Mouse (Mus musculus) cerebellum, adult 2 months (tissue): ENCODE data around the gene Tnks2. TPM values are rescaled to one million over a fixed set of nuclear protein-coding genes. Genes with fewer than 3 reads are reported as not detected.
"Not testable (repeated sequence)": the region's sequence is repeated elsewhere in the genome, so short reads cannot be mapped to it uniquely, and the experiment has no call there.

Experiments used
- DNase-seq, 2 experiments: peaks; one replicate each; pipeline ENCODE4 v3.0.0; 2021
- H3K27ac ChIP-seq: fragments of 200-500 bp; 2 replicates; pipeline ENCODE4 v1.5.1; 2012; ENCODE audit warnings: low read length, control low read depth, inconsistent platforms; ENCODE audit not compliant: insufficient read depth
- H3K27me3 ChIP-seq: fragments of 200-500 bp; 2 replicates; pipeline ENCODE4 v1.6.1; 2012; ENCODE audit warnings: inconsistent platforms, mild to moderate bottlenecking, low read length, moderate library complexity; ENCODE audit not compliant: control insufficient read depth, insufficient read depth
- H3K4me1 ChIP-seq: fragments of 200-500 bp; 2 replicates; pipeline ENCODE4 v1.6.1; 2011; ENCODE audit warnings: low read length; ENCODE audit not compliant: control insufficient read depth, insufficient read depth
- H3K4me3 ChIP-seq: fragments of 200-500 bp; replicated peaks from 2 replicates; pipeline ENCODE3; 2011; ENCODE audit warnings: mild to moderate bottlenecking, low read depth, low read length, control low read depth; ENCODE audit not compliant: insufficient read depth
- CTCF ChIP-seq: fragments of 200-500 bp; IDR thresholded peaks from 2 replicates; pipeline ENCODE4 v1.5.1; 2011; ENCODE audit warnings: low read depth, mild to moderate bottlenecking, control low read depth, low read length, moderate library complexity, borderline replicate concordance; ENCODE audit not compliant: insufficient read depth
- POLR2A ChIP-seq: fragments of 200-500 bp; IDR thresholded peaks from 2 replicates; pipeline ENCODE4 v1.6.1; 2011; ENCODE audit warnings: low read length, control low read depth, borderline replicate concordance; ENCODE audit not compliant: insufficient read depth
- WGBS: fragments of 180-500 bp; shearing (Covaris S2); methylation state at CpG from one replicate; pipeline ENCODE4 v1.1.7; 2018; 5-methylcytosine and 5-hydroxymethylcytosine counted together
- polyA plus RNA-seq: library from polyadenylated mRNA; depleted of rRNA; stranded (reverse); fragments of >200 nt; gene quantifications from 2 replicates; pipeline ENCODE4 v1.2.3, GENCODE M21; 2012

Tnks2 gene
- polyA plus RNA-seq, 1 experiment = 52.8 TPM

- Histone ChIP-seq H3K4me3 (peak overlapping the region; percentile 39), H3K27me3 (no peaks in the 10 kb centered on the region), H3K27ac (no peak overlapping the region), H3K4me1 (no peaks in the 10 kb centered on the region)
- peak in 1 of 2 experiments; percentile 13 for DNase-seq
- WGBS = 12% methylated on average over 22 of the region's 22 CpGs
- TF ChIP-seq POLR2A (no peak), CTCF (no peak)
Observed at GRCm38 (mm10) chr19:36818141-36818885, 15.7 kb upstream of the Tnks2 start.

GRCm38 (mm10) chr19:36819199-36819598 is 14.8 kb upstream of the Tnks2 start:
- DNase-seq = no peak
- no peak overlapping the region for H3K27ac ChIP-seq
- WGBS = 82% methylated on average over 6 of the region's 6 CpGs

GRCm38 (mm10) chr19:36820469-36820868 is 13.6 kb upstream of the Tnks2 start:
- Histone ChIP-seq H3K4me1 (no peaks in the 10 kb centered on the region), H3K27me3 (no peaks in the 10 kb centered on the region), H3K27ac (no peak overlapping the region), H3K4me3 (no peak overlapping the region)
- TF ChIP-seq POLR2A = no peak
- TF ChIP-seq CTCF = no peak
- WGBS = 86% methylated on average over 4 of the region's 4 CpGs
- no peak for DNase-seq

More at GRCm38 (mm10) chr19:36819199-36819598, 14.8 kb upstream of the Tnks2 start:
- Histone ChIP-seq H3K4me3 (no peak overlapping the region), H3K4me1 (no peaks in the 10 kb centered on the region), H3K27me3 (no peaks in the 10 kb centered on the region)
- TF ChIP-seq POLR2A (no peak), CTCF (no peak)

GRCm38 (mm10) chr19:36821301-36821700 is 12.7 kb upstream of the Tnks2 start:
- H3K4me1 ChIP-seq, H3K27me3 ChIP-seq, H3K27ac ChIP-seq, H3K4me3 ChIP-seq, DNase-seq: not testable (repeated sequence)
- 76% methylated on average over 6 of the region's 6 CpGs for WGBS

GRCm38 (mm10) chr19:36822701-36823100 is 11.3 kb upstream of the Tnks2 start:
- Histone ChIP-seq H3K4me1 (no peaks in the 10 kb centered on the region), H3K4me3 (no peak overlapping the region), H3K27me3 (no peaks in the 10 kb centered on the region), H3K27ac (no peak overlapping the region)
- WGBS = 96% methylated on average over 4 of the region's 4 CpGs
- DNase-seq = no peak
- no peak for TF ChIP-seq CTCF

GRCm38 (mm10) chr19:36827650-36828049 is 6.4 kb upstream of the Tnks2 start:
- Histone ChIP-seq H3K4me1 (0 out of 2 replicates have a peak, but pooled peaks cover 4% of the 10 kb centered on the region), H3K4me3 (no peak overlapping the region), H3K27me3 (no peaks in the 10 kb centered on the region), H3K27ac (no peak overlapping the region)
- TF ChIP-seq POLR2A = no peak
- no peak for TF ChIP-seq CTCF
- WGBS = 66% methylated on average over 5 of the region's 5 CpGs
- DNase-seq = no peak

GRCm38 (mm10) chr19:36828322-36828721 is 5.7 kb upstream of the Tnks2 start:
- Histone ChIP-seq H3K27ac (no peak overlapping the region), H3K4me1 (peaks cover 7% of the 10 kb centered on the region; the same call in 1 of the 2 replicates), H3K4me3 (no peak overlapping the region), H3K27me3 (no peaks in the 10 kb centered on the region)
- TF ChIP-seq CTCF (peak; percentile 56; the same call in 1 of the 2 replicates), POLR2A (no peak)
- 14% methylated on average over 8 of the region's 8 CpGs for WGBS
- peak; percentile 33 to 34 for DNase-seq
